Mouse (Mus musculus) liver, embryonic 14.5 days (tissue): ENCODE results near the gene Jam2. TPM values are rescaled to one million over a fixed set of nuclear protein-coding genes. Genes with fewer than 3 reads are reported as not detected.

Experiments
- ATAC-seq: fragments of 200-750 bp; cut with Nextera tagmentation; 2 replicates; pipeline ENCODE4 v1.8.0; 2017; ENCODE audit warnings: moderate number of reproducible peaks, mild to moderate bottlenecking, moderate library complexity; ENCODE audit not compliant: insufficient read depth
- DNase-seq, 3 experiments: peaks; one replicate each; pipeline ENCODE4 v3.0.0-alpha.2; 2012 to 2013; ENCODE audit warnings: low read depth in 3 of 3, low spot score in 3 of 3
- H3K27ac ChIP-seq: fragments of 300-500 bp; sonication (generic); 2 replicates; pipeline ENCODE4 v1.5.1; 2014; ENCODE audit warnings: moderate library complexity, mild to moderate bottlenecking, control low read depth, inconsistent platforms
- H3K27me3 ChIP-seq: fragments of 300-500 bp; sonication (generic); 2 replicates; pipeline ENCODE4 v1.6.1; 2014; ENCODE audit warnings: mild to moderate bottlenecking, low read length, moderate library complexity; ENCODE audit not compliant: control insufficient read depth, insufficient read depth
- H3K36me3 ChIP-seq: fragments of 300-500 bp; sonication (generic); replicated peaks from 2 replicates; pipeline ENCODE4 v1.6.1; 2014; ENCODE audit warnings: low read depth; ENCODE audit not compliant: control insufficient read depth, insufficient read depth
- H3K4me1 ChIP-seq, 2 experiments: fragments of 200-500 bp in 1 of 2; fragments of 300-500 bp in 1 of 2; sonication (generic) in 1 of 2; replicated peaks; 2 replicates each; pipeline ENCODE4 v1.6.1; 2012 to 2014; ENCODE audit warnings: antibody characterized with exemption in 1 of 2, inconsistent platforms in 1 of 2, low read length in 1 of 2; ENCODE audit not compliant: control insufficient read depth in 2 of 2, insufficient read depth in 2 of 2
- H3K4me2 ChIP-seq: fragments of 300-500 bp; sonication (generic); 2 replicates; pipeline ENCODE4 v1.6.1; 2014; ENCODE audit warnings: low read depth, mild to moderate bottlenecking, control low read depth, moderate library complexity
- H3K4me3 ChIP-seq, 2 experiments: fragments of 200-500 bp in 1 of 2; fragments of 300-500 bp in 1 of 2; sonication (generic) in 1 of 2; 2 replicates each; pipeline ENCODE4 v1.5.1; 2012 to 2014; ENCODE audit warnings: low read depth in 2 of 2, low read length in 2 of 2, mild to moderate bottlenecking in 2 of 2, control low read depth in 1 of 2, inconsistent platforms in 1 of 2, moderate library complexity in 1 of 2; ENCODE audit not compliant: insufficient read depth in 1 of 2
- H3K9ac ChIP-seq: fragments of 300-500 bp; sonication (generic); replicated peaks from 2 replicates; pipeline ENCODE4 v1.6.1; 2014; ENCODE audit warnings: mild to moderate bottlenecking, control low read depth, moderate library complexity
- H3K9me3 ChIP-seq: fragments of 300-500 bp; sonication (generic); 2 replicates; pipeline ENCODE4 v1.6.1; 2016; ENCODE audit warnings: low read length, mixed read lengths; ENCODE audit not compliant: control insufficient read depth
- CTCF ChIP-seq: IDR thresholded peaks from 2 replicates; pipeline ENCODE4 v1.5.1; 2016; ENCODE audit warnings: antibody characterized with exemption, low read depth, control low read depth
- EP300 ChIP-seq: IDR thresholded peaks from 2 replicates; pipeline ENCODE4 v1.6.1; 2016; ENCODE audit warnings: antibody characterized with exemption, low read depth
- WGBS: fragments of 180-500 bp; shearing (Covaris S2); extraction: QIAGEN DNeasy Blood & Tissue Kit; methylation state at CpG from one replicate; pipeline ENCODE4 v1.1.7; 2014; ENCODE audit not compliant: insufficient replicate concordance; 5-methylcytosine and 5-hydroxymethylcytosine counted together
- polyA plus RNA-seq, 2 experiments: library from polyadenylated mRNA; depleted of rRNA in 1 of 2; stranded (reverse) in 1 of 2; unstranded in 1 of 2; fragments of >200 nt; fragmentation: Nextera tagmentation in 1 of 2; extraction: Ambion mirVana in 1 of 2; gene quantifications; 2 replicates each; pipeline versions ENCODE4 v1.2.1 to v1.2.3; 2012 to 2014

Gene Jam2
- polyA plus RNA-seq, 2 experiments: 0.87 to 1.7 TPM

DNA sequence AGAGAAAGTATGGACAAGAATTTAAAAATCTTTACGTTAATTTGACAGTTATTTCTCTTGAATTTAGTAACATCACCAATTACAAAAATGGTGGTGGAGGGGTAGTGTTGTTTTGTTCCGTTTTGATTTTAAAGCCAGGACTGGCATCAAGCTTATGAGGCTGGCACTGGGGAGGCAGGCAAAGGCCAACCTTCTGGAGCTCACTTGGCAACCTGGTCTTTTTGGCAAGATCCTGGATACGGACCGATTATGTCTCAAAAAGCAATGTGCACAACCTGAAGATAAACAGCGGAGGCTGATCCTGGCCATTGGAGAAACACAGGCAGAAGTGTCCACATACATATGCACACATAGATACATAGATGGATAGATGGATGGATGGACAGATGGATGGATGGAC, 58.8 kb downstream of the Jam2 start:
- H3K4me1 ChIP-seq: peaks cover 0 to 12% of the 10 kb centered on the region in 2 experiments; a peak in 3 of 4 replicates
- DNase-seq (no peak), ATAC-seq (no peak)
- 80% methylated on average over 5 of the region's 5 CpGs for WGBS
- H3K4me2 ChIP-seq: peak overlapping the region; percentile 71; the same call in 1 of the 2 replicates
- H3K9ac ChIP-seq: no peak overlapping the region
- H3K36me3 ChIP-seq: peaks cover 30% of the 10 kb centered on the region
- TF ChIP-seq CTCF: no peak
- no peak for TF ChIP-seq EP300
- H3K27ac ChIP-seq: no peak overlapping the region
- H3K27me3 ChIP-seq: no peaks in the 10 kb centered on the region
- no peaks in the 10 kb centered on the region for H3K9me3 ChIP-seq
- H3K4me3 ChIP-seq: no peak overlapping the region

DNA sequence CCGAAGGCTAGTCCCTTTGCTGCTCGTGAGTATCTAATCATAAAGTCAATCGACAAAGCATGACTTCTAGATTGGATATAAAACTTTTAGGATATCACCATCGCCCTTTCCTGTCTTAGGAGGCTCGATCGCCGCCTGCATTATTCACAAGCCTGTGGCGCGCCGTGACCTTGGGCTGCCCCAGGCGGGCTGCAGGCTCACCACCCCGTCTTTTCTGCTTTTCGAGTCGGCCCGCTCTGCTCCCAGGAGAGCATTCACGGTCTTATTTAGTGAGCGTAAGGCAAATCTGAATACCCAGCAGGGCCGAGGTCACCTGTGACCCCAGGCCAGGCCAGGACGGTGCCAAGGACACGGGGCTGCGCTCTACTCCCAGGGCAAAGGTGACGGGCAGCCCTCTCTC, 60.4 kb downstream of the Jam2 start:
- Histone ChIP-seq H3K27ac (peak overlapping the region; percentile 90), H3K9ac (peak overlapping the region; percentile 96), H3K9me3 (no peaks in the 10 kb centered on the region), H3K4me3 (peak overlapping the region; percentile 77 to 99), H3K4me1 (peaks cover 0 to 12% of the 10 kb centered on the region in 2 experiments; a peak in 3 of 4 replicates), H3K36me3 (peaks cover 14% of the 10 kb centered on the region), H3K27me3 (no peaks in the 10 kb centered on the region), H3K4me2 (peak overlapping the region; percentile 71)
- TF ChIP-seq EP300 (no peak), CTCF (no peak)
- ATAC-seq (peak; percentile 21), DNase-seq (peak in 1 of 3 experiments; percentile 5)
- under 1% methylated on average over 22 of the region's 22 CpGs for WGBS

DNA sequence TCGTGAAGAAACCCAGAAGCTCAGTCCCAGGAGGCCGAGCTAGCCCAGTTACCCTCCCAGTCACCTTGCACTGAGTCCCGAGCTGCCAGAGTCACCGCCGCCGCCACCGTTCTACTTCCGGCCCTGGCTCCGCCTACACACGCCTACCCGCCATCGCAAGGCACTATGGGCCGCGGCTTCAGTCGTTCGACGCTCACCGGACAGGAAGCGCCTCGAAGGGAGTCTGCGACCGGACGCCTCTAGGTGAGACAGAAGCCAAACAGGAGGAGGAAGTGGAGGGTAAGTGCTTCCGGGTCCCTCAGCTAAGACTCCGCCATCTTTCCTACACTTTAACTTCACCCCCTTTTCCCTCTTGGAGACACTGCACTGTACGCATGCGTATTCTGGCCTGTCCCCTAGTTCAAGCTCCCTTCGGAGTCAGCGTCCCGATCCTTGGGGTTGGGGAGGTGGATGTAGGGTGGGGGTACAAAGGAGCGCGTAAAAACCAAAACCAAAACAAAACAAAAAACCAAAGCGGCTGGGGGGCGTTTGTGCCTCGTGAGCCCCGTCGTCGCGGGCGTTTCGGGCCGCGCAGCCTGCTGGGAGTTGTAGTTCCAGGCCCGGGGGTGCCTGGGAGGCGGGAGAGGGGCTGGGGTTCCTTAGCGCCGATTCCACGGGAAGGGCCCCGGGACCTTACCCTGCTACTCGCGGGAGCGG, 61.0 kb downstream of the Jam2 start, which contains the start of gene Gabpa:
Gabpa (plus strand) TSS at position 181 of the 696 bp plus-strand sequence.
- no peak for TF ChIP-seq EP300
- TF ChIP-seq CTCF: no peak

DNA sequence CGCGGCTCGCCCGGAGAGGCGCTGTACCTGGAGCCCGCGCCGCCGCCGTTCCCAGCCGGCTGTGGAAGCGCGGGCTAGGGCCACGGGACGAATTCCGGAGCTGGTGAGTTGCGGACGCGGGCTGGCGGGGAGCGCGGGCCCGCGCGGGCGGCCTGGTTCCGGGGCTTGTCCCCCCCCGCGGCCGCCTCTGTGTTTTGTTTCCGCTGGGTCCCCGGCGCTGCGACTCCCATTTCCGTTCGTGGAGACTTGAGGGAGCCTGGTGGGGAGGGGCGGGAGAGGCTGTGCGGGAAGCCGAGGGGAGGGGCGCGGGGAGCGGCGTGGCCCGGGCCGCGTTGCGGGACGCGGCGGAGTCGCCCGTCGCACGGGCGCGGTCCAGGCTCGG, 61.5 kb downstream of the Jam2 start, which contains the start of gene Atp5j:
Atp5j (minus strand) TSS at position 185 of the 382 bp plus-strand sequence.
- Histone ChIP-seq H3K36me3 (peaks cover 8% of the 10 kb centered on the region), H3K9me3 (no peaks in the 10 kb centered on the region), H3K4me2 (peak within 1 kb of the TSS; percentile 71), H3K4me1 (peaks cover 0 to 12% of the 10 kb centered on the region in 2 experiments; a peak in 3 of 4 replicates), H3K27ac (peak within 1 kb of the TSS; percentile 90), H3K27me3 (no peaks in the 10 kb centered on the region), H3K4me3 (peak within 1 kb of the TSS; percentile 77 to 99), H3K9ac (peak within 1 kb of the TSS; percentile 96)
- WGBS: 0% methylated on average over 56 of the region's 57 CpGs
- ATAC-seq (peak; percentile 24), DNase-seq (peak; percentile 31 to 43 (median 36))
- TF ChIP-seq EP300 (no peak), CTCF (no peak)

More for the DNA sequence above, 61.0 kb downstream of the Jam2 start, which contains the start of gene Gabpa:
- DNase-seq: peak; percentile 92 to 93 (median 92)
- Histone ChIP-seq H3K9me3 (no peaks in the 10 kb centered on the region), H3K4me1 (peaks cover 0 to 12% of the 10 kb centered on the region in 2 experiments; a peak in 3 of 4 replicates), H3K27me3 (no peaks in the 10 kb centered on the region), H3K4me2 (peak within 1 kb of the TSS; percentile 71), H3K27ac (peak within 1 kb of the TSS; percentile 90), H3K36me3 (peaks cover 9% of the 10 kb centered on the region), H3K4me3 (peak within 1 kb of the TSS; percentile 77 to 99), H3K9ac (peak within 1 kb of the TSS; percentile 96)
- ATAC-seq: peak; percentile 91
- WGBS: under 1% methylated on average over 52 of the region's 52 CpGs
